Mouse (Mus musculus) spleen, adult 2 months (tissue): ENCODE data around the gene Mcl1.
A peak's percentile ranks its signal among the peaks of the same experiment; 100 is the strongest.

Source experiments
- CTCF ChIP-seq: fragments of 200-500 bp; IDR thresholded peaks from 2 replicates; pipeline ENCODE4 v1.5.1; 2011; ENCODE audit warnings: mild to moderate bottlenecking, inconsistent platforms; ENCODE audit not compliant: insufficient read depth, insufficient read length, insufficient replicate concordance; ENCODE audit errors: extremely low read depth
- POLR2A ChIP-seq: fragments of 200-500 bp; IDR thresholded peaks from 2 replicates; pipeline ENCODE4 v1.6.1; 2011; ENCODE audit warnings: low read depth, low read length, inconsistent platforms

GRCm38 (mm10) chr3:95632648-95633588 is 25.7 kb upstream of the Mcl1 start:
- no peak for TF ChIP-seq POLR2A
- TF ChIP-seq CTCF = peak; percentile 24; the same call in 1 of the 2 replicates
